Mouse (Mus musculus): Measurements from ENCODE around the gene Jsrp1. TPM values are rescaled to one million over a fixed set of nuclear protein-coding genes. Genes with fewer than 3 reads are reported as not detected.

The Jsrp1 gene
- 0.74 and 0.80 TPM in 2 replicates for polyA plus RNA-seq (2016; fragmentation: Nextera tagmentation; extraction: Ambion mirVana)

GRCm38 (mm10) chr10:80813366-80813765, at the start of gene Jsrp1:
TSS of gene Jsrp1 (minus strand) at chr10:80813498.
- DNase-seq (ENCODE audit: low spot score), result no peak
- Histone ChIP-seq H3K4me3 (no peak within 1 kb of the TSS), H3K27ac (no peak within 1 kb of the TSS), H3K4me1 (peaks cover 19% of the 10 kb centered on the region), H3K9me3 (replicated peaks) (no peaks in the 10 kb centered on the region), H3K27me3 (ENCODE audit: low read depth, poor library complexity, severe bottlenecking) (peaks cover 42% of the 10 kb centered on the region), H3K36me3 (no peaks in the 10 kb centered on the region)
- 79% methylated on average over 4 of the region's 4 CpGs for WGBS

- 89% methylated on average over 5 of the region's 5 CpGs for WGBS
- Histone ChIP-seq H3K9me3 (replicated peaks) (no peaks in the 10 kb centered on the region), H3K36me3 (peaks cover 63% of the 10 kb centered on the region), H3K27me3 (ENCODE audit: low read depth, poor library complexity, severe bottlenecking) (no peaks in the 10 kb centered on the region), H3K4me3 (no peak overlapping the region), H3K4me1 (peaks cover 2% of the 10 kb centered on the region; the same call in 1 of the 2 replicates), H3K27ac (no peak overlapping the region)
- DNase-seq (ENCODE audit: low spot score), result no peak
Observed at GRCm38 (mm10) chr10:80862305-80862704, 49.0 kb upstream of the Jsrp1 start.

DNA sequence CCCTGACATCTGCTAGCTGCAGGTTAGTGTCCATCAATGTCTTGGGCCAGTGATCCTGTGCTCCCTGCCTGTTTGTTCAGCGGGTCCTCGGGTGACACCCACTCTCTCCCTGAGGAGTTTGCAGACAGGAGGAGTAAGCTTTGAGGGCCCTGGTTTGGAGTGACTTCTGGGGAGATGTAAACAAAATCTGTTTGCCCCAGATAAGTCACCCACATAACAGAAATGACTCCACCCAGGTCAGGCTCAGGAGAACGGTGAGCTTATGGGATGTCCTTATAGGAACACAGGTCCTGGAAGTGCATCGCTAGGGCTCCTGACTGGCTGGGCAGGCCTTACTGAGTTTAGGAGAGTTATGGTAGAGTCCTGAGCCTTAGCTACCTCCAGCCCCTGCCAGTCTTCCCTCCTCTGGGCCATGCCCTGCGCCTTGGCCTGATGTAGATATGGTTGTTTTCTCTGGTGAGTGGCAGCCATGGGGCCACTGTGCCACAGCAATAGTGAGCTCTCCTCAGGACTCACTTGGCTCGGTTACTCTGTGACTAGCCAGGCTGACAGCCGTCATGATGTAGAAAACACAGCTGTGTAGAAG, 45.1 kb upstream of the Jsrp1 start:
- peaks cover 35% of the 10 kb centered on the region for H3K4me1 ChIP-seq
- 87% methylated on average over 7 of the region's 7 CpGs for WGBS
- H3K27me3 ChIP-seq (ENCODE audit: low read depth, poor library complexity, severe bottlenecking), result no peaks in the 10 kb centered on the region
- no peak overlapping the region for H3K4me3 ChIP-seq
- peaks cover 29% of the 10 kb centered on the region for H3K36me3 ChIP-seq
- no peak for DNase-seq (ENCODE audit: low spot score)
- H3K9me3 ChIP-seq (replicated peaks), result no peaks in the 10 kb centered on the region
- peak overlapping the region; percentile 48 for H3K27ac ChIP-seq

DNA sequence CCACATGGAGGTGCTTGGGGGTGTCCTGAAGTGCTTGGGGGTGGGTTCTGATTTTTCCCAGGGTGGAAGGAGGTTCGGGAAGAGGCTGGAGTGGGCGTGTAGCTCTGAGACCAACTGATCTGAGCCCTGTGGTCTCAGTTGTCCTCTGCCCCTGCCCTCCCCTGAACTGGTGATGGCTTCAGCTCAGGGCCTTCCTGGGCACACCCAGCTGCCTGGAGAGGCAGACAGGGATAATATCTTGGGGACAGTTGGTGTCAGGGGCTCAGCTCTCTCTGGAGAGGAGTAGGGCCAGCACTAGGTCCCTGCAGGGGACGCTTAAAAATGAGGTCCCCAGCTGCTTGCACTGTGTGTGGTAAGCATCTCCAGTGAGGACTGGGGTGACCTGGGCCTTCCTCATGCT, 44.5 kb upstream of the Jsrp1 start:
- Histone ChIP-seq H3K9me3 (replicated peaks) (no peaks in the 10 kb centered on the region), H3K27me3 (ENCODE audit: low read depth, poor library complexity, severe bottlenecking) (no peaks in the 10 kb centered on the region), H3K4me3 (0 out of 2 replicates have a peak overlapping the region, but pooled peaks have one; percentile 2), H3K27ac (peak overlapping the region; percentile 48), H3K4me1 (peaks cover 39% of the 10 kb centered on the region), H3K36me3 (peaks cover 29% of the 10 kb centered on the region)
- DNase-seq (ENCODE audit: low spot score), result no peak
- 93% methylated on average over 3 of the region's 3 CpGs for WGBS

DNA sequence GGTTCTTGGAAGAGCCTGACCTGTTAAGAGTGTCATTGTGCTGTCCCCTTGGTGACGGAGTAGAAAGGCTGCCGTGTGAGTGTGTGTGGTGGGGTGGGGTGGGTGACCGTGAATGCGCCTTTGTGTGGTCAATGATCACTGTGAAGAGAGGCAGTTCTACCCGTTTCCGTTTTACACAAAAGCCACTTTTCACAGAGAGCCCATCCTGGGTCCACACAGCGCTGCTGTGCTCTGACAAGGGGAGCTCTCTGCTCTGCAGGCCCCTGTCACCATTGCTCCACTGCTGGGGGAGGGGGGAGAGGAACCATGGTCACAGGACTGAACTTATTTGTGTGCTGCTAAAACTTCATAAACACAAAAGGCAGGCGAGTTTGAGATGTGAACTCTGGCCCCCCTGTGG, 44.1 kb upstream of the Jsrp1 start:
- Histone ChIP-seq H3K4me3 (peak overlapping the region; percentile 2; the same call in 1 of the 2 replicates), H3K36me3 (peaks cover 28% of the 10 kb centered on the region), H3K4me1 (peaks cover 39% of the 10 kb centered on the region), H3K27me3 (ENCODE audit: low read depth, poor library complexity, severe bottlenecking) (no peaks in the 10 kb centered on the region), H3K27ac (0 out of 2 replicates have a peak overlapping the region, but pooled peaks have one; percentile 1), H3K9me3 (replicated peaks) (no peaks in the 10 kb centered on the region)
- WGBS, result 71% methylated on average over 8 of the region's 8 CpGs
- DNase-seq (ENCODE audit: low spot score), result no peak

DNA sequence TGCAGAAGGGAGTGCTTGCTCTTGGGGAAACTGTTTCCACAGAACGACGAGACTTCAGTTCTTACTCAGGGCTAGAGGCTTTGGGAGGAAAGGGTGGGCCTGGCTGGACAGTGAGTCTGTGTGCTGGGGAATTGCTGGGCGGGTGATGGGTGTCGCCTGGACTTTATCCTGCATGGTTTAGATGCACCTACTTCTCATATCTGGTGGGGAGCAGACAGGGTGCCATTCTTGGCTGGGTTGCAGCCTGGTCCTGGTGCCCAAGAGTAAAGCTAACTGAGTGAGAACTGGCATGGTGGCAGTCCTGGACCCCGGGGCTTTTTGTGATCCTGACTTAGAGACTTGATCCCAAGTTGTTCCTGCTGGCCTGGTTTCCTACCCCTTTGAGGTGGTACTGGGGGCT, 43.6 kb upstream of the Jsrp1 start:
- Histone ChIP-seq H3K4me3 (peak overlapping the region; percentile 2; the same call in 1 of the 2 replicates), H3K4me1 (peaks cover 39% of the 10 kb centered on the region), H3K27ac (0 out of 2 replicates have a peak overlapping the region, but pooled peaks have one; percentile 1), H3K27me3 (ENCODE audit: low read depth, poor library complexity, severe bottlenecking) (no peaks in the 10 kb centered on the region), H3K36me3 (peaks cover 28% of the 10 kb centered on the region), H3K9me3 (replicated peaks) (no peaks in the 10 kb centered on the region)
- no peak for DNase-seq (ENCODE audit: low spot score)
- WGBS, result 82% methylated on average over 5 of the region's 5 CpGs

DNA sequence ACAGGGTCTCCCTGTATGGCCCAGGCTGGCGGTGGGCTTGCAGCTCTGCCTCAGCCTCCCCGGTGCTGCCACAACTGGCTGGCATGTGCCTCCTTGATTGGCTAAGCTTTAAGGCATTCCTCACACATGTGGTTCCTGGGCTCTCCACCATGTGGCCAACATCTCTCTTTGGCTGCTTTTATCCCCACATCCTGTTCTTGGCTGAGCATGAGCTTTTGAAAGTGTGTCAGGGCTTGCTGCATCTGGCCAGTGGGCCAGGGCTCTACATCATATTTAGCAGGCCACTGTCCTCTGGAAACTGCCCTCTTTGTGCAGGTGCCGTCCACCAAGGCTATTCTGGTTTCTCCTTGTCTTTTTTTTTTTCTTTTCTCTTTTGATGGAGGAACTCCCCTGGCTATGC, 43.0 kb upstream of the Jsrp1 start:
- no peaks in the 10 kb centered on the region for H3K27me3 ChIP-seq (ENCODE audit: low read depth, poor library complexity, severe bottlenecking)
- no peak for DNase-seq (ENCODE audit: low spot score)
- H3K27ac ChIP-seq, result no peak overlapping the region
- H3K4me3 ChIP-seq, result peak overlapping the region; percentile 99
- peaks cover 28% of the 10 kb centered on the region for H3K36me3 ChIP-seq
- H3K4me1 ChIP-seq, result peaks cover 39% of the 10 kb centered on the region
- 64% methylated on average over 3 of the region's 3 CpGs for WGBS
- H3K9me3 ChIP-seq (replicated peaks), result no peaks in the 10 kb centered on the region

DNA sequence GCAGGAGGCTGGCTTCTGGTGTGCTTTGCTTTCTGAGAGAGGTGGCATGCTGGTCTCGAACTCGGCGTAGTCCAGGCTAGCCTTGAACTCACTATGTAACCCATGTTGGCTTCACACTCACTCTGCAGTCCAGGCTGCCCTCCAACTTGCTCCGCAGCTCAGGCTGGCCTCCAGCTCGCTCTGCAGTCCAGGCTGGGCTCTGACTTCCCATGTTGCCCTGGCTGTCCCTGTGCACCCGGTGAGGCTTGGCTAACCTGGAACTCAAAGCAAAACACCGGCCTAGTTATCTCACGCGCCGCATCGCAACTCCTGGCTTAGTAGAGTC, 42.4 kb upstream of the Jsrp1 start:
- Histone ChIP-seq H3K9me3 (replicated peaks) (no peaks in the 10 kb centered on the region), H3K4me3 (peak overlapping the region; percentile 99), H3K4me1 (peaks cover 39% of the 10 kb centered on the region), H3K27ac (peak overlapping the region; percentile 83), H3K27me3 (ENCODE audit: low read depth, poor library complexity, severe bottlenecking) (no peaks in the 10 kb centered on the region), H3K36me3 (peaks cover 29% of the 10 kb centered on the region)
- 26% methylated on average over 11 of the region's 11 CpGs for WGBS
- DNase-seq (ENCODE audit: low spot score), result peak; percentile 50

GRCm38 (mm10) chr10:80854913-80855748, 41.8 kb upstream of the Jsrp1 start, which contains the start of the genes Lsm7 and Sppl2b:
TSS of gene Lsm7 (minus strand) at chr10:80855209.
TSS of gene Sppl2b (plus strand) at chr10:80855275.
- Histone ChIP-seq H3K36me3 (peaks cover 34% of the 10 kb centered on the region), H3K27me3 (ENCODE audit: low read depth, poor library complexity, severe bottlenecking) (no peaks in the 10 kb centered on the region), H3K4me1 (peaks cover 39% of the 10 kb centered on the region), H3K4me3 (peak within 1 kb of the TSS; percentile 99), H3K27ac (peak within 1 kb of the TSS; percentile 83), H3K9me3 (replicated peaks) (no peaks in the 10 kb centered on the region)
- under 1% methylated on average over 81 of the region's 81 CpGs for WGBS
- peak; percentile 99 for DNase-seq (ENCODE audit: low spot score)

- Histone ChIP-seq H3K9me3 (replicated peaks) (no peaks in the 10 kb centered on the region), H3K27ac (no peak overlapping the region), H3K4me1 (peaks cover 24% of the 10 kb centered on the region), H3K4me3 (no peak overlapping the region), H3K36me3 (peaks cover 36% of the 10 kb centered on the region), H3K27me3 (ENCODE audit: low read depth, poor library complexity, severe bottlenecking) (peaks cover 30% of the 10 kb centered on the region)
- 8% methylated on average over 10 of the region's 10 CpGs for WGBS
- DNase-seq (ENCODE audit: low spot score), result peak; percentile 47
Observed at GRCm38 (mm10) chr10:80848571-80848970, 35.3 kb upstream of the Jsrp1 start.

DNA sequence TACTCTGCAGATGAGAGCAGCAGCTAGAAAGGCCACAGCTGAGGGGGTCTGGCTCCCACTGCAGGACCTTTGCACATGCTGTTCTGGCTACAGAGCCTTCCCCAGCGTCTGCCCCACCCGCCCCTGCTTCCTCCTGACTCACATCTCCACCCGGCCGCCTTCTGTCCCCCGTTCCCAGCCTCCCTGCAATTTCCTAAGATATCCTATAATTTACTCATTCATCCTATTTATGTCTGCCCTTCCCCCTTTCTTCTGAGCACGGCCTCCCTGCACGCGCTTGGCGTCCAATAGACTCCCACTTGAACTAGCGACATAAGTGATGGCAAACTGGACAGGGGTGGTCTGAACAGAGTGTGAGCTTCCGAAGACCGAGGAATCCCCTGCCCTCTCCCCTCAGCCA, 32.4 kb upstream of the Jsrp1 start:
- Histone ChIP-seq H3K27me3 (ENCODE audit: low read depth, poor library complexity, severe bottlenecking) (peaks cover 59% of the 10 kb centered on the region), H3K27ac (no peak overlapping the region), H3K4me3 (no peak overlapping the region), H3K36me3 (peaks cover 9% of the 10 kb centered on the region), H3K4me1 (peaks cover 27% of the 10 kb centered on the region), H3K9me3 (replicated peaks) (no peaks in the 10 kb centered on the region)
- WGBS, result 81% methylated on average over 12 of the region's 12 CpGs
- no peak for DNase-seq (ENCODE audit: low spot score)

GRCm38 (mm10) chr10:80845055-80845693, 31.9 kb upstream of the Jsrp1 start:
- H3K36me3 ChIP-seq, result peaks cover 3% of the 10 kb centered on the region
- no peak overlapping the region for H3K27ac ChIP-seq
- H3K4me1 ChIP-seq, result peaks cover 27% of the 10 kb centered on the region
- peaks cover 64% of the 10 kb centered on the region for H3K27me3 ChIP-seq (ENCODE audit: low read depth, poor library complexity, severe bottlenecking)
- no peaks in the 10 kb centered on the region for H3K9me3 ChIP-seq (replicated peaks)
- WGBS, result 65% methylated on average over 8 of the region's 8 CpGs
- 0 out of 2 replicates have a peak overlapping the region, but pooled peaks have one; percentile 3 for H3K4me3 ChIP-seq
- no peak for DNase-seq (ENCODE audit: low spot score)

Measured in limb, embryonic 10.5 days (tissue).